8 mouse cellular contexts compared by ENCODE assay signal in genomic region chr10:88380002-88380401, GRCm38 (mm10). TPM values are rescaled to one million over a fixed set of nuclear protein-coding genes. Genes with fewer than 3 reads are reported as not detected.
DNase-seq lines count a peak whose midpoint lies in the region; ATAC-seq and TF ChIP-seq lines count a peak whose summit lies in the region.

No protein-coding gene starts in this region.

- peak overlapping the region; percentile 66 for H3K4me3 ChIP-seq in spleen, adult 2 months (ENCODE audit: extremely low read depth, insufficient read depth, insufficient read length)
- H3K4me3 ChIP-seq in brown adipose tissue, adult 24 weeks (ENCODE audit: insufficient read depth, low read depth, low read length), result peak overlapping the region; percentile 67
- H3K4me3 ChIP-seq in forebrain, embryonic 16.5 days (replicated peaks; ENCODE audit: low read length), result peak overlapping the region; percentile 76
- peak overlapping the region; percentile 57 for H3K4me3 ChIP-seq in intestine, embryonic 14.5 days (ENCODE audit: low read depth, low read length)
- peak overlapping the region; percentile 83 for H3K4me3 ChIP-seq in liver, embryonic 11.5 days (ENCODE audit: low read depth, low read length)
- H3K4me3 ChIP-seq in midbrain, postnatal 0 days (ENCODE audit: low read depth, low read length), result peak overlapping the region; percentile 87

- no peak for TF ChIP-seq POLR2A in spleen, adult 2 months (IDR thresholded peaks at IDR 0.05; ENCODE audit: low read depth, low read length)

- H3K4me1 ChIP-seq in spleen, adult 2 months (ENCODE audit: control insufficient read depth, insufficient read depth, insufficient read length), result peaks cover 22% of the 10 kb centered on the region
- H3K4me1 ChIP-seq in brown adipose tissue, adult 24 weeks (ENCODE audit: control insufficient read depth, insufficient read depth, insufficient read length, low read length), result peaks cover 5% of the 10 kb centered on the region
- peaks cover 24% of the 10 kb centered on the region for H3K4me1 ChIP-seq in forebrain, embryonic 16.5 days (replicated peaks; ENCODE audit: control insufficient read depth, insufficient read depth, low read length)
- peaks cover 7% of the 10 kb centered on the region; the same call in 1 of the 2 replicates for H3K4me1 ChIP-seq in intestine, embryonic 14.5 days (replicated peaks; ENCODE audit: control insufficient read depth, insufficient read depth, low read length)
- H3K4me1 ChIP-seq in liver, embryonic 11.5 days (replicated peaks; ENCODE audit: control insufficient read depth, insufficient read depth, low read length), result peaks cover 27% of the 10 kb centered on the region
- H3K4me1 ChIP-seq in midbrain, postnatal 0 days (ENCODE audit: insufficient read depth, low read length), result peaks cover 6% of the 10 kb centered on the region; the same call in 1 of the 2 replicates

- H3K4me2 ChIP-seq in forebrain, embryonic 16.5 days (ENCODE audit: low read length), result peak overlapping the region; percentile 78
- peak overlapping the region; percentile 52 for H3K4me2 ChIP-seq in intestine, embryonic 14.5 days (ENCODE audit: low read length)
- peak overlapping the region; percentile 94 for H3K4me2 ChIP-seq in liver, embryonic 11.5 days
- H3K4me2 ChIP-seq in midbrain, postnatal 0 days (ENCODE audit: low read depth, low read length, poor library complexity, severe bottlenecking), result peak overlapping the region; percentile 65

- no peak for DNase-seq in spleen, adult 2 months (ENCODE audit: low read depth in 1 of 2, low spot score in 2 of 2)
- no peak for DNase-seq in spleen, adult 18-20 months
- peak; percentile 65 for DNase-seq in intestine, embryonic 14.5 days (ENCODE audit: low spot score)
- DNase-seq in liver, embryonic 11.5 days (ENCODE audit: low spot score), result peak; percentile 47
- peak; percentile 36 for DNase-seq in midbrain, postnatal 0 days (ENCODE audit: low spot score)

- no peaks in the 10 kb centered on the region for H3K9me3 ChIP-seq in forebrain, embryonic 16.5 days (ENCODE audit: control insufficient read depth, low read length)
- no peaks in the 10 kb centered on the region for H3K9me3 ChIP-seq in intestine, embryonic 14.5 days (ENCODE audit: control insufficient read depth, low read length)
- no peaks in the 10 kb centered on the region for H3K9me3 ChIP-seq in liver, embryonic 11.5 days (ENCODE audit: control insufficient read depth, low read length)
- H3K9me3 ChIP-seq in midbrain, postnatal 0 days (ENCODE audit: low read length), result no peaks in the 10 kb centered on the region

- 3% methylated on average over 11 of the region's 11 CpGs for WGBS in spleen, adult 2 months
- WGBS in forebrain, embryonic 16.5 days, result under 1% methylated on average over 11 of the region's 11 CpGs
- WGBS in intestine, embryonic 14.5 days, result 2% methylated on average over 11 of the region's 11 CpGs
- WGBS in liver, embryonic 11.5 days, result 2% methylated on average over 11 of the region's 11 CpGs
- under 1% methylated on average over 11 of the region's 11 CpGs for WGBS in midbrain, postnatal 0 days

- peak overlapping the region; percentile 91 for H3K9ac ChIP-seq in forebrain, embryonic 16.5 days (replicated peaks; ENCODE audit: low read depth, low read length)
- H3K9ac ChIP-seq in intestine, embryonic 14.5 days (ENCODE audit: low read length), result peak overlapping the region; percentile 59
- peak overlapping the region; percentile 82 for H3K9ac ChIP-seq in liver, embryonic 11.5 days (ENCODE audit: low read depth, low read length)
- H3K9ac ChIP-seq in midbrain, postnatal 0 days (replicated peaks; ENCODE audit: low read length, poor library complexity, severe bottlenecking), result peak overlapping the region; percentile 82

- peak; percentile 29 for ATAC-seq in forebrain, embryonic 16.5 days
- 0 out of 2 replicates have a peak, but pooled peaks have one; percentile 55 for ATAC-seq in intestine, embryonic 14.5 days (replicated peaks; ENCODE audit: low FRiP score, low TSS enrichment, low read depth)
- peak; percentile 83 for ATAC-seq in liver, embryonic 11.5 days (replicated peaks; ENCODE audit: low FRiP score)
- no peak for ATAC-seq in midbrain, postnatal 0 days (ENCODE audit: low FRiP score)
- no peak for ATAC-seq in CD4-positive, CD25-positive, alpha-beta regulatory T cell, adult 4 months

- H3K36me3 ChIP-seq in spleen, adult 2 months (ENCODE audit: control insufficient read depth, insufficient read depth, low read length), result no peaks in the 10 kb centered on the region
- H3K36me3 ChIP-seq in forebrain, embryonic 16.5 days (ENCODE audit: control insufficient read depth, insufficient read depth), result no peaks in the 10 kb centered on the region
- H3K36me3 ChIP-seq in intestine, embryonic 14.5 days (ENCODE audit: control insufficient read depth, insufficient read depth, low read length), result no peaks in the 10 kb centered on the region
- H3K36me3 ChIP-seq in liver, embryonic 11.5 days (ENCODE audit: control insufficient read depth, insufficient read depth, low read length), result no peaks in the 10 kb centered on the region
- no peaks in the 10 kb centered on the region for H3K36me3 ChIP-seq in midbrain, postnatal 0 days (ENCODE audit: insufficient read depth, low read length)

- H3K27ac ChIP-seq in spleen, adult 2 months (ENCODE audit: insufficient read depth, low read length), result no peak overlapping the region
- no peak overlapping the region for H3K27ac ChIP-seq in brown adipose tissue, adult 24 weeks (replicated peaks; ENCODE audit: low read depth, low read length)
- peak overlapping the region; percentile 84 for H3K27ac ChIP-seq in forebrain, embryonic 16.5 days (ENCODE audit: low read length)
- H3K27ac ChIP-seq in intestine, embryonic 14.5 days (ENCODE audit: low read depth), result no peak overlapping the region
- H3K27ac ChIP-seq in liver, embryonic 11.5 days (ENCODE audit: low read depth, low read length), result peak overlapping the region; percentile 75; the same call in 1 of the 2 replicates
- H3K27ac ChIP-seq in midbrain, postnatal 0 days (ENCODE audit: low read depth, low read length), result peak overlapping the region; percentile 82

- H3K27me3 ChIP-seq in spleen, adult 2 months (ENCODE audit: control insufficient read depth, insufficient read depth, low read length), result no peaks in the 10 kb centered on the region
- H3K27me3 ChIP-seq in forebrain, embryonic 16.5 days (replicated peaks; ENCODE audit: control insufficient read depth, insufficient read depth, low read length), result 0 out of 2 replicates have a peak, but pooled peaks cover 2% of the 10 kb centered on the region
- H3K27me3 ChIP-seq in intestine, embryonic 14.5 days (replicated peaks; ENCODE audit: control insufficient read depth, insufficient read depth, low read length), result no peaks in the 10 kb centered on the region
- no peaks in the 10 kb centered on the region for H3K27me3 ChIP-seq in liver, embryonic 11.5 days (replicated peaks; ENCODE audit: control insufficient read depth, insufficient read depth, low read length)
- no peaks in the 10 kb centered on the region for H3K27me3 ChIP-seq in midbrain, postnatal 0 days (ENCODE audit: insufficient read depth, low read length)

- no peak for TF ChIP-seq CTCF in spleen, adult 2 months (IDR thresholded peaks at IDR 0.05; ENCODE audit: extremely low read depth, insufficient read depth, insufficient read length, insufficient replicate concordance)
- TF ChIP-seq CTCF in midbrain, postnatal 0 days (IDR thresholded peaks at IDR 0.05), result no peak

RNA-seq across cellular contexts. Expression of gene Gnptab, which starts 1.1 kb away (rescaled TPM):
- 6.8 and 8.3 TPM in 2 replicates for polyA plus RNA-seq in spleen, adult 2 months (2012; rRNA removed)
- polyA plus RNA-seq in brown adipose tissue, adult 24 weeks (2012; ENCODE audit: insufficient read depth, insufficient read length, missing spikeins), result 18.3 and 30.1 TPM in 2 replicates
- 17.8 and 18.4 TPM in 2 replicates for polyA plus RNA-seq in forebrain, embryonic 16.5 days (2015; fragmentation: Nextera tagmentation; extraction: Ambion mirVana)
- polyA plus RNA-seq in intestine, embryonic 14.5 days (2014; fragmentation: Nextera tagmentation; extraction: Ambion mirVana), result 14.0 and 14.3 TPM in 2 replicates
- polyA plus RNA-seq in liver, embryonic 11.5 days (2014; fragmentation: Nextera tagmentation; extraction: Ambion mirVana), result 10.1 and 11.4 TPM in 2 replicates
- 54.0 and 56.0 TPM in 2 replicates for total RNA-seq in midbrain, postnatal 0 days (2014; rRNA removed)
- polyA plus RNA-seq in midbrain, postnatal 0 days (2015; fragmentation: Nextera tagmentation; extraction: Ambion mirVana), result 21.9 and 24.0 TPM in 2 replicates
- 1 to 10 TPM; 4.1 to 6.5 TPM for polyA plus RNA-seq in CD4-positive, CD25-positive, alpha-beta regulatory T cell, adult 4 months (2017; shearing (Covaris generic))

RNA-seq across cellular contexts. Expression of gene Dram1, which starts 1.1 kb away (rescaled TPM):
- polyA plus RNA-seq in spleen, adult 2 months (2012; rRNA removed), result 13.1 and 20.7 TPM in 2 replicates
- 31.8 and 40.7 TPM in 2 replicates for polyA plus RNA-seq in brown adipose tissue, adult 24 weeks (2012; ENCODE audit: insufficient read depth, insufficient read length, missing spikeins)
- 0.70 and 0.72 TPM in 2 replicates for polyA plus RNA-seq in forebrain, embryonic 16.5 days (2015; fragmentation: Nextera tagmentation; extraction: Ambion mirVana)
- polyA plus RNA-seq in intestine, embryonic 14.5 days (2014; fragmentation: Nextera tagmentation; extraction: Ambion mirVana), result 3.1 and 3.6 TPM in 2 replicates
- polyA plus RNA-seq in liver, embryonic 11.5 days (2014; fragmentation: Nextera tagmentation; extraction: Ambion mirVana), result 0.99 and 1.0 TPM in 2 replicates
- 0.44 and 1.3 TPM in 2 replicates for total RNA-seq in midbrain, postnatal 0 days (2014; rRNA removed)
- 0.39 and 0.82 TPM in 2 replicates for polyA plus RNA-seq in midbrain, postnatal 0 days (2015; fragmentation: Nextera tagmentation; extraction: Ambion mirVana)
- polyA plus RNA-seq in CD4-positive, CD25-positive, alpha-beta regulatory T cell, adult 4 months (2017; shearing (Covaris generic)), result under 1 TPM; 0.48 to 0.98 TPM

Comparison
In these comparisons a context has a peak if more than half of its experiments do, and no peak if none do; other contexts are left out.
1. DNase-seq: peak in intestine, embryonic 14.5 days (single experiment), liver, embryonic 11.5 days (single experiment) and midbrain, postnatal 0 days (single experiment); none in spleen, adult 2 months (0 of 2) and spleen, adult 18-20 months (0 of 2).
2. H3K27ac ChIP-seq: peak in forebrain, embryonic 16.5 days (single experiment), liver, embryonic 11.5 days (single experiment) and midbrain, postnatal 0 days (single experiment); none in spleen, adult 2 months (single experiment), brown adipose tissue, adult 24 weeks (single experiment) and intestine, embryonic 14.5 days (single experiment).
3. ATAC-seq: peak in forebrain, embryonic 16.5 days (single experiment), intestine, embryonic 14.5 days (single experiment) and liver, embryonic 11.5 days (single experiment); none in midbrain, postnatal 0 days (single experiment) and CD4-positive, CD25-positive, alpha-beta regulatory T cell, adult 4 months (single experiment).
4. Peak in every context shown above with its lines, with median percentiles within 50 percentile points of each other: H3K4me3 ChIP-seq, H3K4me2 ChIP-seq and H3K9ac ChIP-seq.